Mouse (Mus musculus) spleen, adult 12 weeks (tissue): ENCODE data around the gene Car14.
A peak's percentile ranks its signal among the peaks of the same experiment; 100 is the strongest.
"Not testable (repeated sequence)": the region's sequence is repeated elsewhere in the genome, so short reads cannot be mapped to it uniquely, and the experiment has no call there.

ENCODE experiments used
- DNase-seq: peaks from one replicate; pipeline ENCODE4 v3.0.0; 2022; ENCODE audit warnings: low spot score

Car14 gene

DNA sequence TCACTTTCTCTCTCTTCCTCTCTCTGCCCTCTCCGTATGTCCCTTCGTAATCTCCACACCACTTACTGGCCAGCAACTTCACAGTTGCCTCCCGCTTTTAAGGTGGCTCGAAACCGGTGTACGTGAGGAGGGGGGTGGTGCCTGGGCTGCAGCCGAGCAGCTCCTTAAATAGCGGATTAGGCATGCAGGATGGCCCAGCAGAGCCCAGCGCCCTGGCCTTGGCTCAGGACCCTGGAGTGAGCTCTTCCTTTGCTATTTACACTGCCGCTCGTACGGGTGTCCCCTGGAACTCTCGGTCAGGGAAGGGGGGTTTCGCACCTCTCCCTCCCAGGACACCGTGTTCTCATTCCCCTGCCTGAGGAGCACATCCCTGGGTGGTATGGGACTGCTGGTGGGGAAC is at the start of gene Car14:
Gene Car14, minus strand, starts transcription at position 124 of the 400 bp plus-strand sequence.
- DNase-seq: no peak

DNA sequence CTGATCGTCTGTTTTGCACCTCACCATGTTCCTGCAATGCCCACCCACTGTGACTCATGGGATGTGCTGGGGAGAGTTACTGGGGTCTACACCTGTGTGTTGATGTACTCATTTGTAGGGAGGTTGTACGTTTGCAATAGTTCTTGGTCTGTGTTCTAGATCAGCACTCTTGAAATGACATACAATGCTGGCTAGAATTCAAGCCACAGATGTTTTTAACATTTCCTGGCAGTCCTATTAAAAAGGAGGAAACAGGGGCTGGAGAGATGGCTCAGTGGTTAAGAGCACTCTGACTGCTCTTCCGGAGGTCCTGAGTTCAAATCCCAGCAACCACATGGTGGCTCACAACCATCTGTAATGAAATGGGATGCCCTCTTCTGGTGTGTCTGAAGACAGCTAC is 49.0 kb upstream of the Car14 start:
- DNase-seq: no peak

DNA sequence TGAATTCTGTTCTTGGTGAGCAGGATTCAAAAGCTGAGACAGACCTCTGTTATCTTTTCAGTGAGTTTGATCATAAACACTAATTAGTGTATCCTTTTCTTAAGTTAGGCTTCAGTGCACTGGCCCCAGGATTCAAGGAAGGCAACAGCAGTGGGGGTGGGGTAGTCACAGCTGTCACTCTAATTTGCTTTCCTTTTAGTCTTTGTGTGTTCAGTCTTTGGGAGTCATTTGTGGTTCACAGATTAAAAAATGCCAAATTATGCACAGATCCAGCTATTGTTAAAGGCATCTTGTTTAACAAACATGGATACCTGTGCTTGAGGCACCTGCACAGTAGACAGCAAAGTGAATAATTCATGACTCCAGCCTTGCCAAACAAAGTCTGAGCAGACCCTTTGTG is 48.5 kb upstream of the Car14 start:
- no peak for DNase-seq

DNA sequence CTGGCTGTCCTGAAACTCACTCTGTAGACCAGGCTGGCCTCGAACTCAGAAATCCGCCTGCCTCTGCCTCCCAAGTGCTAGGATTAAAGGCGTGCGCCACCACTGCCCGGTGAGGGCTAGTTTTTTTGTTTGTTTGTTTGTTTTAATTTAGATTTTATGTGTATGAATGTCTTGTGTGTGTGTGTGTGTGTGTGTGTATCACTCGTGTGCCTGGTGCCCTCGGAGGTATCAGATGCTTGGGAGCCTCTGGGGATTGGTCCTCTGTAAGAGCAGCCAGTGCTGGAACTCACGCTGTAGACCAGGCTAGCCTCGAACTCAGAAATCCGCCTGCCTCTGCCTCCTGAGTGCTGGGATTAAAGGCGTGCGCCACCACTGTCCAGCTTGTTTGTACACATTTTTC is 47.1 kb upstream of the Car14 start:
- DNase-seq: not testable (repeated sequence)

- DNase-seq: peak; percentile 84
Observed at GRCm38 (mm10) chr3:95950763-95951551, 46.5 kb upstream of the Car14 start.

DNA sequence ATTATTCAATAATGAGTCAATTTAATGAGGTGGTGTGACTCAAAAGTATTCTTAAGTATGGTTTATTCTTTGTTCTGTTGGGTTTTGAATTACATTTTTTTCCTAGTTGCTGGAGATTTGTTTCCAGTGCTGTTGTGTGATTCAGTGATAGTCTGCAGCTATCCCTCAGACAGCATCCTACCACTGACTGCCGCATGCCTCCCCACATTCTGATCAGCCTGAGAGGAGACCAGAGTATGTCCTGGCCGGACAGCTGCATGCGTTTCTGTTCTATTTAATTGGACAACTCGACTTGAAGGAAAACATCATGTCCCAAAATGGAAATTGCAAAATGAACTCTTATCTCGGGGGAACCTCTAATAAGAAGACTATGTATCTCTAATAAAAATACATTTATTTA is 43.8 kb upstream of the Car14 start:
- DNase-seq: no peak

GRCm38 (mm10) chr3:95945731-95946240 is 41.3 kb upstream of the Car14 start:
- DNase-seq: no peak

DNA sequence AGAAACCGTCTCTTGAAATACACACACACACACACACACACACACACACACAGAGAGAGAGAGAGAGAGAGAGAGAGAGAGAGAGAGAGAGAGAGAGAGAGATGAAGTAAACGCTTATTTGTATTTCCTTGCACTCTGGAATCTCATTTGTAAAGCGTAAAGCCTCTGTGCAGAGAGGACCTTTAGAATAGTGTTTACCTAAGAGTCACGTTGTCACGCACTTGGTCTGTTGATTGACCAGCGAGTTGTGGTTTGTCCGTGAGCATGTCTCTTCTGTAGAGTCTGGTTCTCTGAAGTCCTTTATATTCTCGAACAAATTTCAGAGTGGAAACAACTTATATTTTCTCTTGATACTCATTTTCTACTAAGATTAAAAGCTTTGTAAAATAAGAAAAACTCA is 40.3 kb upstream of the Car14 start:
- DNase-seq: no peak

DNA sequence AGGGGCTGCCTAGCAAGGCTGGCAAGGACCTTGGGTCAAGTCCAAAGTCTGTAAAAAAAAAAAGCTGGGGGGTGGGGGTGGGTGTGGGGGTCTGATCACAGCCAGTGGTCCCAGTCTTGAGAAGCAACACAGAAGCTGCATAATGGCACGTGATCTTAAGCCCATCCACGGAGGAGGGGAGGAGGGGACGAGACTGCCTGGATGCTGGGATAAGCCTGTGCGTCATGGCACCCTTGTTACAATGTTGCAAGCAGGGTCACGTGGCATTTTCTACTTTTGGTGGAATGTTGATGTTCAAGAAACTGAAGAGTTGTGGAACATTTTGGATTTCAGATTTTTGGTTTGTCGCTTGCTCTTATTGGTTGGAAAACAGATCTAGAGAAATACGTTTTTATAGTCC is 38.7 kb upstream of the Car14 start:
- DNase-seq: no peak

DNA sequence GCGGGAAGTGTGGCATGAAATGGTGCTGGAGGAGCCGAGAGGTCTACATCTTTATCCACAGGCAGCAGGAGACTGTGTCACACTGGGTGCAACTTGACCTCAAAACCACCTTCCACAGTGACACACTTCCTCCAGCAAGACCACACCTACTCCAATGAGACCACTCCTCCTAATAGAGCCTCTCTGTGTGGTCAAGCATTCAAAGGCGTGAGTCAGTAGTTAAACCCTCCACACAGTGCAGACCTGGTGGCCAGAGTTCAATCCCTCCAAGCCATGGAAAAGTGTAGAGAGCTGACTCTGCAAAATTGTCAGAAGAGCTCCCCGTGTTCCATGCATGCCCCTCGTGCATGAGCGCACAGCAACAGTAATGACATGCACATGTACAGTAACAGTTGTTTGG is 38.3 kb upstream of the Car14 start:
- no peak for DNase-seq

GRCm38 (mm10) chr3:95938835-95939234 is 34.3 kb upstream of the Car14 start:
- peak; percentile 14 for DNase-seq

DNA sequence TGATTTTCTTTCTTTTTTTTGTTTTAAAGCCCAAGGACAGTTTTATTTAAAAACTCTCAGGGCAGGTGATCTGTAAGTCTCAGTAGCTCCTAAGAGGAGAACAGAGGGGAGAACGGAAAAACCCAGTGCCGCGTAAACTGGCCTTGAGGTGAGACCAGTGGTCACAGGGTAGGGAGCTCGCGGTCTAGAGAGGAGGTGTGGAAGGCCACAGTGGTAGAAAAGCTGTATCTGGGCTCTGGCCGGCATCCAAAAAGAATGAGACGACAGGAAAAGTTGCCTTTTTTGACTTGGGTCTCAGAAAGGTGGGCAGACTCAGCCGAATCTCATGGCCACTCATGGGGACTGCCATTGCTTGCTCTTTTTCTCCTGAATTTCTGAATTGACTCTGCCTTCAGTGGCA is 33.7 kb upstream of the Car14 start:
- DNase-seq: no peak

DNA sequence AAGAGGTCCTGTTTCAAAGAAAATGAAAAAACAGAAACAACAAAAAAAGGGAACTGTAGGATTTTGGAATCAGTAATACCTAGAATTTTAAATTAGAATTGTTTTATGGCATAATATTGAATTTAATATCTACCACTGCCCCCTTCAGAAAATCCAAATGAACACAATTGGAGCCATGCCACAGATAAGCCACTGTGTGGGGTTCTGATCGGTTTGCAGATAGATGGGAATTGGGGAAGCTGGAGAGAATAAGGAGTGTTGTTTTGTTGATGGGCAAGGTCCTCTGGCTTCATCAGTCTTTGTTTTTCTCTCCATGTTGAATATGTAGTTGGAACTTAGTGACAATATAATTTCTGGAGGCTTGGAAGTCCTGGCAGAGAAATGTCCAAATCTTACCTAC is 30.0 kb upstream of the Car14 start:
- no peak for DNase-seq

DNA sequence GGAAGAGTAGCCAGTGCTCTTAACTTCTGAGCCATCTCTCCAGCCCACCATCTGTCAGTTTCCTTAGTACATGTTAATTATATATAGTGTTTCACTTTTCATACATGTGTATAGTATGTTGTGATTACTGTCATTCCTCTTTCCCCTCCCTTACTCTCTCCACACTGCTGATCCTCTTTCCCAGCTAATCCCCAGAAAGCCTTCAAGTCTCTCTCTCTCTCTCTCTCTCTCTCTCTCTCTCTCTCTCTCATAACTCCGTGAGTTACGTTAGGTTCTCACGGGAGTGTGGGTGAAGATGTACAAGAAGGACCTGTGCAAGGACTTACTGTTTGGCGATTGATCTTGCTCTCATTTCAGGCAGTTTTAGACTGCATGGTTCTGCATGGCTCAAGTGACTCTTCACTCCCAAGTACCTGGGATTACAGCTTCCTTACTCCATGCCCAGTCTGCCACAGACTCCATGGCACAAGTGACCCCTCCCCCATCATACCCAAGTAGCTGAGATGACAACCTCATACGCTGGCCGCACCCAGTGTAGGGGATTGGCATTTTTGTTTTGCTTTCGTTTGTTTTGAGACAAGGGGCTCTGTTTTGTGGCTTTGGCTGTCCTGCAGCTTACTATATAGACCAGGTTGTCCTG is 28.7 kb upstream of the Car14 start:
- DNase-seq: no peak

GRCm38 (mm10) chr3:95932566-95932965 is 28.1 kb upstream of the Car14 start:
- no peak for DNase-seq

GRCm38 (mm10) chr3:95932157-95932556 is 27.7 kb upstream of the Car14 start:
- no peak for DNase-seq

- DNase-seq: no peak
Observed at GRCm38 (mm10) chr3:95931471-95931870, 27.0 kb upstream of the Car14 start.

DNA sequence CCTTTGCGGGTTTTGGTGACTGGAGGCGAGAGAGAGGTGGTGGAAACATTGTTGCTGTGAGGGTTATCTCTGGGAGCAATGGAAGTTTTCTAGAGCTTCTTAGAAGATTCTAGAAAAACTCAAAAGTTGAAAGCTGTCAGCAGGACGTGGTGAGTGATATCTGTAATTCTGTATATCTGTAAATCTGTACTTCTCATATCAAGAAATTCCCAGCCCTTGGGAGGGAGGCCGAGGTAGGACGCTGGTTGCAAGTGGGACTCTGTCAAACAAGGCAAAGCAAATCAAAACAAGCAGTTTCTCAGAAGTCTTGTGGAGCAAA is 25.9 kb upstream of the Car14 start:
- DNase-seq: no peak

- peak; percentile 63 for DNase-seq
Observed at GRCm38 (mm10) chr3:95929581-95930470, 25.3 kb upstream of the Car14 start.

DNA sequence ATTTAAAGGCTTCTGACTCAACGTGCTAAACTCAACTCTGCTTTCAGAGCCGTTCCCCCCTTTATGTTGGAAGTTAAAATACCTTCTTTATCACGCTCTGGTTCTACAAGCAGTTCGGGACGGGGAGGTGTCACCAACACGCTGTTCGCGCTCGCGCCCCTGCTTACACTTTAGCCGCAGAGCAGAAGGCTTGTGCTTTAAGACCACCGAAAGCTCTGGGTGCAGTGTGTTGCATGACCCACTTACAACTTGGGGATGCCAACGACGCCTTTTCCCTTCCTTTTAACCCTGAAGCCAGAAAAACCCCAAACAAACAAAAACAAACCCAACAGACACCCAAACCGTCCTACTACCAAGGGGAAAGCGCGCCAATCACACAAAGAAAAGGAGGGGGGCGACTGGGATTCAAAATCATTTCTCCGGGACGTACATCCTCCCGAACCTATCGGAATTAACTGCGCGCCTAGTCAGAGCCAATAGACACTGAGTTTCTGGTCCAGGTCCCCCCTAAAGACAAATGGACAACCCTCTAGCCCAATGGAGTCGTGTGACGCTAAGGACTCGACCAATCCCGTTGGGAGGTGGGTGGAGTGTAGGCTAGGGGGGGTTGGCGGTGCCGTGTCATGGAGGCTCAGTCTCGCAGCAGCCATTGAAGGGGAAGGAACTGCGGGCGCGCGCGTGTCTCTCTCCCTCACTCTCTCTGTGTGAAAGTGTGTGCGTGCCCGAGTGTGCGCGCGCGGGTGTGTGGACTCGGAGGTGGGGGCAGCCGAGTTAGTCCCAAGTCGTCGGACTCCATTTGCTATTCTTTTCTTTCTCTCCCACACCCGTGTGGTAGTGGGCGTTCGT is 24.4 kb upstream of the Car14 start, which contains the start of gene Anp32e:
Gene Anp32e, plus strand, starts transcription at position 589 of the 846 bp plus-strand sequence.
- DNase-seq: peak; percentile 95

GRCm38 (mm10) chr3:95928261-95928657 is 23.8 kb upstream of the Car14 start:
- DNase-seq: no peak

DNA sequence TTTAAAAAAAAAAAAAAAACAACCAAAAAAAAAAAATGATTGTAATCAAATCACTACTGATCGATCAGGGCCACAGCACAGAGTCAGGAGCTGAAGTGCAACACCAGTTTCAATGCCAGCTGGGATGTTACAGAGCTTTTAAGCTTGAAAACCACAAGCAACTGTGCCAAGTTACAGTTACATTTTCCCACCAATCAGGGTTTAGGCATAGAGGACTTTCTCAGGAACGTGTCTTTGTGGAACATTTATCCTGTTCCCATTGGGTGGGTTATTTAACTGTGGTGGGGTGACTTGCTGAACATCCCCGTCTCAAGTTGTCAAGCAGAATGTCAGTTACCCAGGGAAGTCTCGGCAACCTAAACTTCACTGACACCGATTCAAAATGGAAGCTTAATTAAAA is 20.6 kb upstream of the Car14 start:
- DNase-seq: no peak
